Mouse (Mus musculus) T-helper 1 cell (primary cell): Measurements from ENCODE around the gene Atp6v0a1.

Source experiments
- in situ Hi-C: fragments of 300-600 bp; cut with MboI, MseI; formaldehyde crosslinking; loops from one replicate; pipeline ENCODE4 v1.15.1; 2025; ENCODE audit warnings: high pct_unique_total_duplicates

The Atp6v0a1 gene

GRCm38 (mm10) chr11:101058726-101059125 is 49.5 kb downstream of the Atp6v0a1 start:
- in situ Hi-C loops, result loop anchor here (5.0 kb wide), 1 partner anchor 76 kb away; no protein-coding TSS in a partner anchor

- in situ Hi-C loops, result loop anchor here (5.0 kb wide), 1 partner anchor 77 kb away; no protein-coding TSS in a partner anchor
Measured at GRCm38 (mm10) chr11:101059473-101059872, 50.2 kb downstream of the Atp6v0a1 start.

GRCm38 (mm10) chr11:101060126-101060525 is 50.9 kb downstream of the Atp6v0a1 start:
- in situ Hi-C loops, result no loop called here

- in situ Hi-C loops, result no loop called here
Measured at GRCm38 (mm10) chr11:101061049-101061448, 51.8 kb downstream of the Atp6v0a1 start.

GRCm38 (mm10) chr11:101062165-101062884 is 53.1 kb downstream of the Atp6v0a1 start:
- in situ Hi-C loops, result no loop called here

GRCm38 (mm10) chr11:101062971-101063675 is 53.9 kb downstream of the Atp6v0a1 start:
- in situ Hi-C loops, result no loop called here

- in situ Hi-C loops, result no loop called here
Measured at GRCm38 (mm10) chr11:101063676-101064327, 54.5 kb downstream of the Atp6v0a1 start.

- in situ Hi-C loops, result no loop called here
Measured at GRCm38 (mm10) chr11:101064462-101064861, 55.2 kb downstream of the Atp6v0a1 start.

- in situ Hi-C loops, result no loop called here
Measured at GRCm38 (mm10) chr11:101065002-101065401, 55.8 kb downstream of the Atp6v0a1 start.

- in situ Hi-C loops, result no loop called here
Measured at GRCm38 (mm10) chr11:101066549-101067412, 57.5 kb downstream of the Atp6v0a1 start.

GRCm38 (mm10) chr11:101069391-101070188 is 60.3 kb downstream of the Atp6v0a1 start, which contains the start of gene Naglu:
Gene Naglu (plus strand): TSS chr11:101070012.
- in situ Hi-C loops, result no loop called here

GRCm38 (mm10) chr11:101070189-101070527 is 60.9 kb downstream of the Atp6v0a1 start:
- in situ Hi-C loops, result no loop called here

GRCm38 (mm10) chr11:101070987-101071386 is 61.7 kb downstream of the Atp6v0a1 start:
- in situ Hi-C loops, result no loop called here

- in situ Hi-C loops, result no loop called here
Measured at GRCm38 (mm10) chr11:101071810-101072428, 62.7 kb downstream of the Atp6v0a1 start.

GRCm38 (mm10) chr11:101078121-101078520 is 68.9 kb downstream of the Atp6v0a1 start, which contains the start of gene Hsd17b1:
Gene Hsd17b1 (plus strand): TSS chr11:101078411.
- in situ Hi-C loops, result no loop called here

- in situ Hi-C loops, result loop anchor here (5.0 kb wide), 1 partner anchor 93 kb away; the partner anchor contains the start of genes Cntnap1 and Plekhh3
Measured at GRCm38 (mm10) chr11:101079746-101080145, 70.5 kb downstream of the Atp6v0a1 start.

- in situ Hi-C loops, result loop anchor here (5.0 kb wide), 1 partner anchor 92 kb away; the partner anchor contains the start of genes Cntnap1 and Plekhh3
Measured at GRCm38 (mm10) chr11:101080421-101080820, 71.2 kb downstream of the Atp6v0a1 start.

- in situ Hi-C loops, result loop anchor here (5.0 kb wide), 1 partner anchor 91 kb away; the partner anchor contains the start of genes Cntnap1 and Plekhh3
Measured at GRCm38 (mm10) chr11:101081659-101082058, 72.4 kb downstream of the Atp6v0a1 start.
